Mouse (Mus musculus) embryonic fibroblast, embryonic 13.5 days (primary cell): ENCODE results near the gene Atxn1l. TPM values are rescaled to one million over a fixed set of nuclear protein-coding genes. Genes with fewer than 3 reads are reported as not detected.

Experiments
- H3K27ac ChIP-seq: 2 replicates; pipeline ENCODE4 v1.5.1; 2012; ENCODE audit warnings: low read length, control low read depth, inconsistent platforms; ENCODE audit not compliant: insufficient read depth
- H3K4me1 ChIP-seq: 2 replicates; pipeline ENCODE4 v1.6.1; 2011; ENCODE audit warnings: low read length; ENCODE audit not compliant: control insufficient read depth, insufficient read depth
- H3K4me3 ChIP-seq: 2 replicates; pipeline ENCODE4 v1.5.1; 2011; ENCODE audit warnings: mild to moderate bottlenecking, control low read depth, low read length; ENCODE audit not compliant: insufficient read depth
- CTCF ChIP-seq: IDR thresholded peaks from 2 replicates; pipeline ENCODE4 v1.5.1; 2011; ENCODE audit warnings: mild to moderate bottlenecking, control low read depth, low read length, moderate library complexity, borderline replicate concordance; ENCODE audit not compliant: insufficient read depth
- POLR2A ChIP-seq: IDR thresholded peaks from 2 replicates; pipeline ENCODE4 v1.6.1; 2011; ENCODE audit warnings: low read depth, mild to moderate bottlenecking, control low read depth, low read length, moderate library complexity
- polyA plus RNA-seq: library from polyadenylated mRNA; stranded (reverse); fragments of >200 nt; gene quantifications from 2 replicates; pipeline ENCODE4 v1.2.4, GENCODE M21; 2011; ENCODE audit warnings: low read depth; ENCODE audit not compliant: missing spikeins, insufficient read length

Atxn1l gene
- 25.3 and 32.0 TPM in 2 replicates for polyA plus RNA-seq

GRCm38 (mm10) chr8:109737237-109738048 lies at the start of gene Atxn1l:
Gene Atxn1l, minus strand, starts transcription at chr8:109737739.
- 0 out of 2 replicates have a peak within 1 kb of the TSS, but pooled peaks have one; percentile 16 for H3K27ac ChIP-seq
- TF ChIP-seq POLR2A = peak; percentile 31; the same call in 1 of the 2 replicates
- TF ChIP-seq CTCF = peak; percentile 39; the same call in 1 of the 2 replicates
- peaks cover 4% of the 10 kb centered on the region; the same call in 1 of the 2 replicates for H3K4me1 ChIP-seq
- H3K4me3 ChIP-seq = peak within 1 kb of the TSS; percentile 72

GRCm38 (mm10) chr8:109780548-109780947 lies 43.0 kb upstream of the Atxn1l start:
- no peak overlapping the region for H3K27ac ChIP-seq
- peak overlapping the region; percentile 28; the same call in 1 of the 2 replicates for H3K4me3 ChIP-seq
- peaks cover 2% of the 10 kb centered on the region; the same call in 1 of the 2 replicates for H3K4me1 ChIP-seq
- no peak for TF ChIP-seq CTCF
- no peak for TF ChIP-seq POLR2A

- Histone ChIP-seq H3K4me1 (peaks cover 2% of the 10 kb centered on the region; the same call in 1 of the 2 replicates), H3K4me3 (peak overlapping the region; percentile 96), H3K27ac (peak overlapping the region; percentile 74; the same call in 1 of the 2 replicates)
- TF ChIP-seq POLR2A (no peak), CTCF (no peak)
Measured at GRCm38 (mm10) chr8:109779431-109780228, 42.1 kb upstream of the Atxn1l start.

GRCm38 (mm10) chr8:109778993-109779421 lies 41.5 kb upstream of the Atxn1l start:
- peak overlapping the region; percentile 74 for H3K27ac ChIP-seq
- peak overlapping the region; percentile 96 for H3K4me3 ChIP-seq
- TF ChIP-seq POLR2A (no peak), CTCF (no peak)
- H3K4me1 ChIP-seq = peaks cover 2% of the 10 kb centered on the region; the same call in 1 of the 2 replicates

- H3K4me3 ChIP-seq = peak within 1 kb of the TSS; percentile 96
- peaks cover 2% of the 10 kb centered on the region; the same call in 1 of the 2 replicates for H3K4me1 ChIP-seq
- TF ChIP-seq POLR2A (peak; percentile 94), CTCF (no peak)
- peak within 1 kb of the TSS; percentile 74 for H3K27ac ChIP-seq
Measured at GRCm38 (mm10) chr8:109778280-109778977, 40.9 kb upstream of the Atxn1l start, which contains the start of gene Ap1g1. Gene Ap1g1, plus strand, starts transcription at chr8:109778554.

- Histone ChIP-seq H3K4me1 (peaks cover 2% of the 10 kb centered on the region; the same call in 1 of the 2 replicates), H3K27ac (no peak overlapping the region), H3K4me3 (peak overlapping the region; percentile 36; the same call in 1 of the 2 replicates)
- TF ChIP-seq POLR2A (no peak), CTCF (no peak)
Measured at GRCm38 (mm10) chr8:109777851-109778250, 40.3 kb upstream of the Atxn1l start.

- no peaks in the 10 kb centered on the region for H3K4me1 ChIP-seq
- no peak for TF ChIP-seq CTCF
- TF ChIP-seq POLR2A = no peak
- no peak overlapping the region for H3K27ac ChIP-seq
- H3K4me3 ChIP-seq = no peak overlapping the region
Measured at GRCm38 (mm10) chr8:109773154-109773553, 35.6 kb upstream of the Atxn1l start.

GRCm38 (mm10) chr8:109766081-109766480 lies 28.5 kb upstream of the Atxn1l start:
- Histone ChIP-seq H3K4me1 (no peaks in the 10 kb centered on the region; the same call in 1 of the 2 replicates), H3K4me3 (no peak overlapping the region), H3K27ac (no peak overlapping the region)
- no peak for TF ChIP-seq POLR2A
- TF ChIP-seq CTCF = no peak

- Histone ChIP-seq H3K4me1 (no peaks in the 10 kb centered on the region; the same call in 1 of the 2 replicates), H3K27ac (no peak overlapping the region), H3K4me3 (no peak overlapping the region)
- TF ChIP-seq CTCF (no peak), POLR2A (no peak)
Measured at GRCm38 (mm10) chr8:109764031-109764430, 26.5 kb upstream of the Atxn1l start.
